Mouse (Mus musculus) small intestine, adult 10 weeks (tissue): ENCODE results near the gene Nudcd2. TPM values are rescaled to one million over a fixed set of nuclear protein-coding genes. Genes with fewer than 3 reads are reported as not detected.

Experiments used
- polyA plus RNA-seq: library from polyadenylated mRNA; stranded (reverse); fragments of 350-450 nt; fragmentation: Illumina TruSeq; extraction: RNeasy Lipid Tissue Mini Kit (QIAGEN cat#74804); gene quantifications from one replicate; pipeline ENCODE4 v1.2.3, GENCODE M21; 2014; ENCODE audit warnings: low replicate concordance

The Nudcd2 gene
- polyA plus RNA-seq = 86.8 TPM

GRCm38 (mm10) chr11:40733339-40734174 lies at the start of gene Nudcd2, which contains the start of gene Hmmr:
Gene Nudcd2 (plus strand): TSS chr11:40733667.
Gene Hmmr (minus strand): TSS chr11:40733422.

GRCm38 (mm10) chr11:40695103-40695502 lies 38.4 kb upstream of the Nudcd2 start, which contains the start of gene Mat2b:
Gene Mat2b (minus strand): TSS chr11:40695203.

GRCm38 (mm10) chr11:40755109-40755627 lies 21.7 kb downstream of the Nudcd2 start, which contains the start of gene Ccng1:
Gene Ccng1 (minus strand): TSS chr11:40755311.

Other genes with a start within 250 kb of the Nudcd2 start
- 117 TPM for gene Mat2b, start 38.5 kb upstream of the Nudcd2 start, polyA plus RNA-seq
- gene Hmmr, start 245 bp upstream of the Nudcd2 start, polyA plus RNA-seq = 21.6 TPM
- gene Ccng1, start 21.6 kb downstream of the Nudcd2 start, polyA plus RNA-seq = 174 TPM